Mouse (Mus musculus): ENCODE results near the gene Sgip1. TPM values are rescaled to one million over a fixed set of nuclear protein-coding genes. Genes with fewer than 3 reads are reported as not detected.

Gene Sgip1
- polyA plus RNA-seq, 1 experiment from 2014 or later = 68.6 TPM

- Histone ChIP-seq H3K9me3 (no peaks in the 10 kb centered on the region), H3K27ac (no peak overlapping the region), H3K36me3 (peaks cover 41% of the 10 kb centered on the region), H3K4me3 (no peak overlapping the region), H3K4me2 (no peak overlapping the region), H3K4me1 (replicated peaks) (no peaks in the 10 kb centered on the region), H3K27me3 (no peaks in the 10 kb centered on the region), H3K9ac (no peak overlapping the region)
- WGBS = 80% methylated on average over 3 of the region's 3 CpGs
- ATAC-seq (ENCODE audit: low FRiP score) = no peak
Measured at GRCm38 (mm10) chr4:102940266-102940665, 199.2 kb downstream of the Sgip1 start.

GRCm38 (mm10) chr4:102940738-102941137 is 199.6 kb downstream of the Sgip1 start:
- ATAC-seq (ENCODE audit: low FRiP score) = no peak
- no peak overlapping the region for H3K4me2 ChIP-seq
- 91% methylated on average over 4 of the region's 4 CpGs for WGBS
- no peaks in the 10 kb centered on the region for H3K9me3 ChIP-seq
- no peaks in the 10 kb centered on the region for H3K4me1 ChIP-seq (replicated peaks)
- H3K36me3 ChIP-seq = peaks cover 39% of the 10 kb centered on the region
- no peaks in the 10 kb centered on the region for H3K27me3 ChIP-seq
- H3K9ac ChIP-seq = no peak overlapping the region
- no peak overlapping the region for H3K27ac ChIP-seq
- no peak overlapping the region for H3K4me3 ChIP-seq

GRCm38 (mm10) chr4:102944325-102944724 is 203.2 kb downstream of the Sgip1 start:
- Histone ChIP-seq H3K9ac (no peak overlapping the region), H3K9me3 (no peaks in the 10 kb centered on the region), H3K4me3 (no peak overlapping the region), H3K4me1 (replicated peaks) (no peaks in the 10 kb centered on the region), H3K27me3 (no peaks in the 10 kb centered on the region), H3K4me2 (no peak overlapping the region), H3K27ac (no peak overlapping the region), H3K36me3 (peaks cover 21% of the 10 kb centered on the region)
- ATAC-seq (ENCODE audit: low FRiP score) = no peak
- WGBS = 79% methylated on average over 6 of the region's 6 CpGs

GRCm38 (mm10) chr4:102952476-102952875 is 211.4 kb downstream of the Sgip1 start:
- Histone ChIP-seq H3K4me3 (no peak overlapping the region), H3K27me3 (no peaks in the 10 kb centered on the region), H3K27ac (no peak overlapping the region), H3K4me2 (no peak overlapping the region), H3K36me3 (peaks cover 13% of the 10 kb centered on the region), H3K9ac (no peak overlapping the region), H3K9me3 (no peaks in the 10 kb centered on the region), H3K4me1 (replicated peaks) (no peaks in the 10 kb centered on the region)
- ATAC-seq (ENCODE audit: low FRiP score) = no peak
- 89% methylated on average over 2 of the region's 2 CpGs for WGBS

- Histone ChIP-seq H3K9ac (no peak overlapping the region), H3K27ac (no peak overlapping the region), H3K9me3 (no peaks in the 10 kb centered on the region), H3K4me3 (no peak overlapping the region), H3K4me1 (replicated peaks) (no peaks in the 10 kb centered on the region), H3K4me2 (no peak overlapping the region), H3K27me3 (no peaks in the 10 kb centered on the region), H3K36me3 (peaks cover 19% of the 10 kb centered on the region)
- no peak for ATAC-seq (ENCODE audit: low FRiP score)
- 75% methylated on average over 17 of the region's 17 CpGs for WGBS
Measured at GRCm38 (mm10) chr4:102955294-102955956, 214.3 kb downstream of the Sgip1 start.

GRCm38 (mm10) chr4:102959409-102959808 is 218.3 kb downstream of the Sgip1 start:
- Histone ChIP-seq H3K9ac (no peak overlapping the region), H3K4me1 (replicated peaks) (no peaks in the 10 kb centered on the region), H3K9me3 (no peaks in the 10 kb centered on the region), H3K4me3 (no peak overlapping the region), H3K36me3 (peaks cover 39% of the 10 kb centered on the region), H3K27me3 (no peaks in the 10 kb centered on the region), H3K4me2 (no peak overlapping the region), H3K27ac (no peak overlapping the region)
- no peak for ATAC-seq (ENCODE audit: low FRiP score)
- WGBS = 90% methylated on average over 5 of the region's 5 CpGs

- WGBS = 74% methylated on average over 3 of the region's 3 CpGs
- H3K4me1 ChIP-seq (replicated peaks) = no peaks in the 10 kb centered on the region
- H3K27ac ChIP-seq = no peak overlapping the region
- no peak overlapping the region for H3K4me2 ChIP-seq
- no peak for ATAC-seq (ENCODE audit: low FRiP score)
- H3K4me3 ChIP-seq = no peak overlapping the region
- no peaks in the 10 kb centered on the region for H3K9me3 ChIP-seq
- H3K27me3 ChIP-seq = no peaks in the 10 kb centered on the region
- no peak overlapping the region for H3K9ac ChIP-seq
- peaks cover 55% of the 10 kb centered on the region for H3K36me3 ChIP-seq
Measured at GRCm38 (mm10) chr4:102964174-102964573, 223.1 kb downstream of the Sgip1 start.

DNA sequence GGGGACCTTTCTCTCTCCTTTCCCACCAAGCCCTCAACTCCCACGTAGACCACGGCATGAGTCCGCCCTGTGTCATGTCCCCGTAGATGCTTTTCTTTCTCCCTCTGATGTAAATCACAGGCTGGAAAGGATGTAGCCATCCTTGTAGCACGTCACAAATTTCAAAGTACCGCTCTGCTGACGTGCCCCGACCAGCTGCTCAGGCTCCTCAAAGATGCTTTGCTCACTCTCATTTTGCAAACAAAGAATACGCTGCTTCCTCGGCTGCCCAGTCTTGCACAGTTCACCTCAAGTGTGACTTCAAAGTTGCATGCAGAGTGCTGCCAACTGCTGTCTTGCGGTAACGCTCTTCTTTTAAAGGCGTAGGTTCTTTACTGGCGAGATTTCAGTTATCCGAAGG is 226.7 kb downstream of the Sgip1 start:
- 91% methylated on average over 15 of the region's 15 CpGs for WGBS
- Histone ChIP-seq H3K9ac (no peak overlapping the region), H3K27ac (no peak overlapping the region), H3K4me1 (replicated peaks) (no peaks in the 10 kb centered on the region), H3K4me2 (no peak overlapping the region), H3K4me3 (no peak overlapping the region), H3K27me3 (no peaks in the 10 kb centered on the region), H3K36me3 (peaks cover 49% of the 10 kb centered on the region), H3K9me3 (no peaks in the 10 kb centered on the region)
- no peak for ATAC-seq (ENCODE audit: low FRiP score)

DNA sequence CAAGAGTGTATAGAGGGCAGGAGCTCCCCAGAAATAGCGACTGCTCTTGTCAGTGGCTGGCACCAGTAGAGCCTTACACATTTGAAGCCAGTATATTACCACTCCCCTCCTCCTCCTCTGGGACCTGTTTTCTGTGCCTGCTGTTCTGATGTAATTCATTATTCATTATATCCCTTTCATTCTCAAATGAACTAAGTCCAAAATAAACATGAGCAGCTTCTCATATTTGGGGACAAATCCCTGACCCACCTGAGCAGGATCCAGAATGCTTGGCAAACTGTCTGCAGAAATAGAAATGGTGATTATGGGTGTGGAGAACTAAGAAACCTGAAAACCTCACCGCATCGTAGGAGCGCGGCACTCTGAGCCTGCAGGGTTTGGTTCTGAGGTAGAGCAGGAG is 228.5 kb downstream of the Sgip1 start:
- H3K4me3 ChIP-seq = no peak overlapping the region
- peaks cover 37% of the 10 kb centered on the region for H3K36me3 ChIP-seq
- H3K27me3 ChIP-seq = no peaks in the 10 kb centered on the region
- no peaks in the 10 kb centered on the region for H3K4me1 ChIP-seq (replicated peaks)
- H3K9me3 ChIP-seq = no peaks in the 10 kb centered on the region
- 88% methylated on average over 5 of the region's 5 CpGs for WGBS
- no peak overlapping the region for H3K9ac ChIP-seq
- H3K27ac ChIP-seq = no peak overlapping the region
- ATAC-seq (ENCODE audit: low FRiP score) = no peak
- no peak overlapping the region for H3K4me2 ChIP-seq

DNA sequence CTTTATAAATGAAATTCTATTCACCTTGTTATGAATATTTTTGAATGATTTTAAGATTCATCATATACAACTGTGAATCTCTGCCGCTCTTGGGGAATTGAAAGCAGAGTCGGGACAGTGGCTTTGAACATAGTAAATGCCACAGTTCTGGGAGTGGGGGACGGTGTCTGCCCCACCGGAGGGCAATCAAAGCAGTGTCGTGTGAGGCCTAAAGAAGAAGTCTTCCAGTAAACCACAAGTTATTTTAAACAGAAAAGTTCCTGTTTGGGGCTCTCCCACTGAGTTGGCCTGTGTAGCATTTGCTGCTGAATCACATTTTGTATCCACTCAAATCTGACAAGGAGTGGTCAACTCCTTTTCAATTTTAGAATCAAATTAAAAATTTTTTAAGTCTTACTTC is 230.1 kb downstream of the Sgip1 start:
- H3K4me3 ChIP-seq = no peak overlapping the region
- H3K27ac ChIP-seq = no peak overlapping the region
- H3K9me3 ChIP-seq = no peaks in the 10 kb centered on the region
- ATAC-seq (ENCODE audit: low FRiP score) = no peak
- H3K27me3 ChIP-seq = peaks cover 1% of the 10 kb centered on the region; the same call in 1 of the 2 replicates
- WGBS = 80% methylated on average over 5 of the region's 5 CpGs
- no peak overlapping the region for H3K4me2 ChIP-seq
- no peaks in the 10 kb centered on the region for H3K4me1 ChIP-seq (replicated peaks)
- H3K9ac ChIP-seq = no peak overlapping the region
- H3K36me3 ChIP-seq = peaks cover 27% of the 10 kb centered on the region

DNA sequence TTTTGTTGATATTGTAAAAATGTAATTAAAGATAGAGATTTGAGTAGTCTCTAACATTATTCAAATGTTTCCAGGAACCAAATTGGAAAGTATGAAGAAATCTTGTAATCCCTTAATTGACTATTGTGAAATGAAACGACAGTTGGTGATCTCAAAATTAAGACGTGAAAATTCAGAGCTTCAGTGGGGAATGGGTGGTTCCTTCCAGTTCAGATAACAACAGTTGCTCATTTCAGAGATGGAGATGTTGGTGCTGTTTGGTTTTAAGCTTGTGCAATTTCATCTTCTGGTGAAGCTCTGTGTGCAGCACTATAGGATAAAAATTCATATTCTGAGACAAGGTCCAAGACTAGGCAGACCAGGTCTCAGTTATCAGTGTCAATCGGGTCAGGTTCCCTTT is 231.0 kb downstream of the Sgip1 start:
- Histone ChIP-seq H3K4me3 (no peak overlapping the region), H3K4me1 (replicated peaks) (0 out of 2 replicates have a peak, but pooled peaks cover 3% of the 10 kb centered on the region), H3K27me3 (peaks cover 4% of the 10 kb centered on the region; the same call in 1 of the 2 replicates), H3K9ac (no peak overlapping the region), H3K27ac (no peak overlapping the region), H3K9me3 (no peaks in the 10 kb centered on the region), H3K36me3 (peaks cover 18% of the 10 kb centered on the region), H3K4me2 (no peak overlapping the region)
- WGBS = 83% methylated on average over 3 of the region's 3 CpGs
- ATAC-seq (ENCODE audit: low FRiP score) = no peak

DNA sequence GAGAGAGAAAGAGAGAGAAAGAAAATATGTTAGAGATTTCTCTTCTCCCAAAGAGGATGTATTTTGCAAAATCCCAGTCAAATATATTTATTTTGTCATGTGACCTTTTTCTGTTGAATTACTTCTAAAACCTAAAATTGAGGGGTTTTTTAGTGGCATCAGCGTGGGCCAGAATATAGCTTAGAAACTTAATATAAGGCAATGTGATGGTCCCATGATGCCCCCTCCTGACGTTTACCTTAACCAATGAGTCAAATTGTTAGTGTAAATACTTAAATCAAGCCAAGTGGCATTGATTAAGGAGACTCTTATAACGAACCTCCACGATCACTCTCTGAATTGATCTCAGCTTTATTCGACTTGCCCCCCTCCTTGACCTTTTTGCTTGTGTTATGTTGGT is 233.1 kb downstream of the Sgip1 start:
- no peak for ATAC-seq (ENCODE audit: low FRiP score)
- WGBS = 63% methylated on average over 5 of the region's 5 CpGs
- H3K4me3 ChIP-seq = no peak overlapping the region
- peaks cover 6% of the 10 kb centered on the region; the same call in 1 of the 2 replicates for H3K36me3 ChIP-seq
- H3K27me3 ChIP-seq = peaks cover 13% of the 10 kb centered on the region
- no peak overlapping the region for H3K27ac ChIP-seq
- no peak overlapping the region for H3K4me2 ChIP-seq
- H3K4me1 ChIP-seq (replicated peaks) = peaks cover 12% of the 10 kb centered on the region
- H3K9me3 ChIP-seq = no peaks in the 10 kb centered on the region
- no peak overlapping the region for H3K9ac ChIP-seq
